Mouse (Mus musculus) embryonic facial prominence, embryonic 14.5 days (tissue): ENCODE measurements around the gene Paxip1. TPM values are rescaled to one million over a fixed set of nuclear protein-coding genes. Genes with fewer than 3 reads are reported as not detected.

Experiments used
- polyA plus RNA-seq: library from polyadenylated mRNA; unstranded; fragments of >200 nt; fragmentation: Nextera tagmentation; extraction: Ambion mirVana; gene quantifications from 2 replicates; pipeline ENCODE4 v1.2.1, GENCODE M21; 2014

The Paxip1 gene
- polyA plus RNA-seq, 1 experiment from 2014 or later = 32.6 TPM

Other genes starting within 250 kb of the Paxip1 start
- gene Htr5a, start 50.5 kb upstream of the Paxip1 start, polyA plus RNA-seq = 0.07 TPM in 1 of 2 replicates, not detected in the other